Mouse (Mus musculus): Measurements from ENCODE around the gene Dao.

The Dao gene

GRCm38 (mm10) chr5:114003542-114003941, at the start of gene Dao:
Dao (plus strand) TSS chr5:114003703.
- DNase-seq, result peak; percentile 94

GRCm38 (mm10) chr5:113954421-113954820, 49.1 kb upstream of the Dao start:
- peak; percentile 64 for DNase-seq

DNA sequence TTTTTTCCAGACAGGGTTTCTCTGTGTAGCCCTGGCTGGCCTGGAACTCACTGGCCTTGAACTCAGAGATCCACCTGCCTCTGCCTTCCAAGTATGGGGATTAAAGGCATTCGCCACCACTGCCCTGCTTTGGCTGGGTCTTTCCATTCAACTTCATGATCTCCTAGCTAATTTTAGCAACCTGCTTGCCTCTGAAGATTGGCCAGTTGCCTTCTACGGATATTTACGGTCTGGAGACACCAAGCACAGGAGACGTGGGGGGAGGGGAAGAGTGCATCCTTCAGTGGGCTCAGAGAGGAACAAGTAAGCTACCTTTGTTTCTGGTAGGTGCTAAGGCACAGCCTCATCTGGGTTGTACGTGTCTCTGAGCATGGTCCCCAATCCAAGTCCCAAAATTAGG, 48.2 kb upstream of the Dao start:
- DNase-seq, result no peak

DNA sequence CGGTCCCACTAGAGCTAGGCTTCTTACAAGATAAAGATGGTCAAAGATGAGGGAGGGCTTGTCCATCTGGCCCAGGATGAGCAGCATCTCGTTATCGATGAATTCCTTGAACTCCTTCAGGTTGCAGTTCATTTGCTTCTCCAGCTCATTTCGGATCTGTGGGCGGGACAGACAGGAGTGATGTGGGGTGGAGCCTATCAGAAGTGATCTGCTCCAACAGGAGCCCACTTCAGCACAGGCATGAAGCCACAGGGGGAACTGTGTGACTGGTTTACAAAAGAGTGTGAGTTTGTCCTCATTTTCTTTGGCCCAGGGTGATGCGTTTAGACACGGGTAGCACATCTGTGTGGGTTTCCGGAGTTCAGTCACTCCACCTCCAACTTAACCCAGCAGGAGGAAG, 47.8 kb upstream of the Dao start:
- DNase-seq, result no peak

DNA sequence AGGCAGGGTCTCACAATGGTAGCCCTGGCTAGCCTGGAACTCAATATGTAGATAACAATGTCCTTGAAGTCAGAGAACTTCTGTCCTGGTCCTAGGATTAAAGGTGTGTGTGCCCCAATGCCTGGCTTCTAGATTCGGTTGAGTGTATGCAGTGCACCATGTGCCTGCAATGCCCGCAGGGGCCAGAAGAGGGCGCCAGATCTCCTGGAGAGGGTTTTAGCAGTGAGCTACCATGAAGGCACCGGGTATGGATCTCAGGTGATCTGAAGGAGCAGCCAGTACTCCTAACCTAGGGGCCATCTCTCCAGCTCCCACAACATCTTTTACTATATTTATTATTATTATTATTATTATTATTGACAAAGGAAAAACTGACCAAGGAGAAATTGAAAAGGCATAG, 47.0 kb upstream of the Dao start:
- peak; percentile 73 for DNase-seq

DNA sequence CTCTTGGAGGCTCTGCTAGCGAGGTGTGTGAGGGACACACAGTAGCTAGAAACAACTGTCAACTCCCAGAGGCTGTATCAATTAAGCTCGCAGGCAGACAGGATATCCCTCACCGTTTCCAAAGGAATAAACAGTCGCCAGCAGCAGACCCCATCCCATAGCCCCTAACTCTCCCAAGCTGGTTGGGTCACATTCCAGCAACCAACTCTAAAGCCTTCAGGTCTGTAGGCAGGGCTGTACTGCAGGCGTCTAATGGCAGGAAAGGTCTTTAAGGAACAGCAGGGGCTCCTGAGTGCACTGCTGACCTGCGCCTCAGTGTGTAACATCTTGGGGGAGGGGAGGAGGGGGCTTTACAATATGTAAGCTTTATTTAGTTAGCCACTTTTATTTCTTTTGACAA, 44.5 kb upstream of the Dao start:
- no peak for DNase-seq

DNA sequence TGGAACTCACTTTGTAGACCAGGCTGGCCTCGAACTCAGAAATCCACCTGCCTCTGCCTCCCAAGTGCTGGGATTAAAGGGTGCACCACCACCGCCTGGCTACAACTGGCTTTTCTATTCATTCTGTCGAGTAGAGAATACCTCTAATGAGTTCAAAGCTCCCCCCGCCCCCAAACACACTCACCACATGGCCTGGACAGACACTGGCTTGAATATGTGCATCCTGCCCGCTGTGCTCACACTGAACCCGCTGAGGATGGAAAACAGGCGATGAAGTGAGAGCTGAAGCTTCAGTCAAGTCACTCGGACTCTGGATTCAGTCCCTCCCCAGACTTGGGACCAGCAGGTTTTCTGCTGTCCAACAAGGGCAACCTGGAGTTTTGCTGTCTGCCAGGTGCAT, 43.1 kb upstream of the Dao start:
- no peak for DNase-seq

DNA sequence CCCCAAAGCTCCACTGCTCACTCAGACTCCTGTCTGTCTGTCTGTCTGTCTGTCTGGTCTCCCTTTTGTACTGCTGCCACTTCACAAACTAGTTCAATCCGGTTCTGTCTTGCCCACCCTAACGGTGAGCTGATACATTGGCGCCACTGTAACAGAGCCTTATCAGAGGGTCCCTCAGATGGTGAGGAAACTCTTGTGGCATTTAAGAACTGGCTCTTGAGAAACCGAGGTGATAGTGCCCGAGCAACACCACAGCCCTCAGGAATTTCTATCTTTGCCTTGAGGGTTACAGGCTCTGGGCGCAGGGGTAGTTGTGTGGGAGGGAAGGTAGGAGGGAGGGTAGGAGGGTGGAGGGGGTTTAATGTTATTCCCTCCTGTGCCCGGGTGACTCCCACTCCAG, 41.7 kb upstream of the Dao start:
- DNase-seq, result no peak

DNA sequence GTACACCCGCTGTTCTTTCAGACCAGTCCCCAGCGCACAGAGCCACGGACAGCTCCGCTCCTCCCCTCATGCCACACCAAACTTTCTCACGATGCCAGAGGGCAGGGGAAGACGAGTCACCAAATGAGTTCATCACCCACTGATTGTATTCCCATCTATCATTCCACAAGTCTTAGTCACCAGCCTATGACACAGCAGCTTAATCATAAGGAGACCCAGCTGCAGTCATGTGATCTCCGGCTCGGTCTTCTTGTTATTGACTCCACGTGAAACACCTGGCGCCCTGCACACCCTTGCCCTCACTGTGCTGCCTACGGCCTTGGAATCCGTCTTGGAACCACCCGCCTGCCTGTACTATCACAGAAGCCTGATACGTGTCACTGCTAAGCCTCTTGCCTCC, 38.5 kb upstream of the Dao start:
- DNase-seq, result no peak

DNA sequence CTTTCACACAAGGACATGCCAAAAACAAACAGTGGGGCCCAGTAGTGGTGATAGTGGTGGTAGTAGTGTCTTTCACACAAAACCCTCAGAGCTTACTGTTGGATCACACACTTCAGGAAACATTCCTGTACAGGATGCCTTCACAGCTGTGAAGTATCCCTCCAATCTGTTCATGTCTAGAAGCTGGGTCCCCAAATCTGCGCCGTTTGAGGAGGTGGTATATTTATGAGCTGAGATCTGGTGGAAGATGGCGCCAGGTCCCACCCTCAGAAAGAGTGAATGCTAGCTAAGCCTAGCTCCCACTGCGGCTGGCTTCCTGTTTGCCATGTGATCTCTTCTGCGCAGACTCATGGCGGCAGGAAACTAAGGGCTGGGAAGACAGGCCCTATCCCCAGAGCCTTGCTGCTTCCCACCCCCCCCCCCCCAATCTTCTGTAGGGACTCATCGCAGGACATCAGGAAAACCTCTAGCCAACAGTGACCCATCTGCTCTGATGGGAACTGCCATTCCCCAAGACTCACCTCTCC, 37.8 kb upstream of the Dao start:
- no peak for DNase-seq

DNA sequence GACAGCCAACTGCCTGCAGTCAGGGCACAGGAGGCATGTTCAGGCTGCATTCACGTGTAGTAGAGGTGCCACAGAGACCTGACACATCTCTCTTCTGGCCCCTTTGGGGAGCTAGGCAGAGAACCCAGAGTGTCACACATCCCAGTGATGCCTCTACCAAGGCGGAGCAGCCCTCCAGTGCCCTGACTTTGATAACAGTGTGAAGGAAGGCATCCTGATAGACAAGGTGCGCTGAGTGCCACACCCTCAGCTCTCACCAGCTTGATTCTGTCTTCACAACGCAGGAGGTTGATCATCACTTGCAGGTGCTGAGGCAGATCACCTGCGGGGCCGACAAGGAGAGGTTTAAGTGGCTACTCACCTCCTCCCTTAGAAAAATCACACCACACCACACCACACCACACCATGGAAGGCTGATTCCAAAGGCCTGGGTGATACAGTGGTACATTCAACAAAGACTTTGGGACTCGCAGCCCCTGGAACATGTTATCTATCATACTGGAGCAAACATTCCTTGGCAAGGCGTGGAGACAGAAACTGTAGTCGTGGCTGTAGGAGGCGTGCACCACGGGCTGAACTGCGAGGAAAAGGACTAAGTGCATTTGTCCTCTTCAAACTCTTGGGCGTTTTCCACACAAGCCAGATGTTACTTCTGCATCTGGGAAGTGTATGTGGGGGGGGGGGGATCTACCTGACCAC, 36.9 kb upstream of the Dao start:
- no peak for DNase-seq

GRCm38 (mm10) chr5:113968371-113968770, 35.1 kb upstream of the Dao start:
- peak; percentile 74 for DNase-seq

DNA sequence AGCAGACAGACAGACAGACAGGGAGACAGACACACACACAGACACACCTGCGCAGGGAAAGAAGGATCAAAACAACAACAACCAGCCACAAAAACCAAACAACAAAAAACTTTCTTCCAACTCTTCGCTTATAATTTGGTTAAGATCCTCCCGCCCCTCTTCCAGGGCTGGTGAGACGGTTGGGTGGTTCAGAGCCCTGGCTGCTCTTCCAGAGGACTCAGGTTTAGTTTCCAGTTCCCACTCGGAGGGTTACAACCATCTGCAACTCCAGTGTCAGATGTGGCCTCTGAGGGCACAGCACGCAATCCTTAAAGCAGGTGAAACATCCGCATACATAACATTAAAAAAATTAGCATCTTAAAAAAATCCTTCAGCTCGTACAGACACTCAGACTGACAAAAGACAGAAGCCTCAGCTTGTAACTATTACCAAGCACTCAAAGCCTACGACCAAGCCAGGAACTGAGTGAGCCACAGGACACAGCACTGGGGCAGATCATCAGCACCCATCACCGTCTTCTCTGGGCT, 32.0 kb upstream of the Dao start:
- peak; percentile 38 for DNase-seq

DNA sequence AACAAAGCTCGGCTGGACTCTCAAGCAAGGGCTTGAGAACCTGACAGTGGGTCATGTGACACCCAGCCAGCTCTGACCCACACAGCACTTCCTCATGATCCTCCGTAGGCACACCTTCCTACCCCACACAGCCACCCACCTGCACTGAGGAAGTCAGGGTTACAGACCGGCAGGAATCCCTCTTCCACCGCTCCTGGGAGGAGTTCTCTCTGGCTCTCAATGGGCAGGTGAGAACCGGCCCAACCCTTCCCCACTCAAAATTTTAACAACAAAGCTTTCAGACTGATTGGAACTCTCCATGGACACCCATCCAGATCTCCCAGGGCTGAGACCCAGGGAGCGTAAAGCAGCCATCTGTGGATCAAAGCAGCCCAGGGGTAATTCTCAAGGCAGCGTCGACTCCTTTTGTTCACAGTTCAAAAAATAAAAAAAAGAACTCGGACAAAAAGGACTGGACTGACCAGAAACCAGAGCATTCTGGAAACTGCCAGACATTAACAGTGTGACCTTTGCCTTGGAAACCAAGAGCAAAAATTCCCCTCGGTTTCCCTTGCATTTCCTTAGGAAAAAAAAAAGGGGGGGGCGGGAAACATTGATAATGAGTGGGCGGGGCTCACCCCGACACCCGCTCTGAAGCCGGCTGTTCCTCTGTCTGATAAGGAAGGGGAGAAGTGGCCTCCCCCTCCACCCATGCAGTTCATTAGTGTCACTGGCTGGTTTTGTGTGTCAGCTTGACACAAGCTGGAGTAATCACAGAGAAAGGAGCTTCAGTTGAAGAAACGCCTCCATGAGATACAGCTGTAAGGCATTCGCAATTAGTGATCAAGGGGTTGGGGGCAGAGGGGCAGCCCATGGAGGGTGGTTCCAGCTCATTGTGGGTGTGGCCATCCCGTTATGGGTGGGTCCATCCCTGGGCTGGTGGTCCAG, 30.7 kb upstream of the Dao start:
- DNase-seq, result peak; percentile 60

GRCm38 (mm10) chr5:113973790-113974189, 29.7 kb upstream of the Dao start:
- peak; percentile 34 for DNase-seq

DNA sequence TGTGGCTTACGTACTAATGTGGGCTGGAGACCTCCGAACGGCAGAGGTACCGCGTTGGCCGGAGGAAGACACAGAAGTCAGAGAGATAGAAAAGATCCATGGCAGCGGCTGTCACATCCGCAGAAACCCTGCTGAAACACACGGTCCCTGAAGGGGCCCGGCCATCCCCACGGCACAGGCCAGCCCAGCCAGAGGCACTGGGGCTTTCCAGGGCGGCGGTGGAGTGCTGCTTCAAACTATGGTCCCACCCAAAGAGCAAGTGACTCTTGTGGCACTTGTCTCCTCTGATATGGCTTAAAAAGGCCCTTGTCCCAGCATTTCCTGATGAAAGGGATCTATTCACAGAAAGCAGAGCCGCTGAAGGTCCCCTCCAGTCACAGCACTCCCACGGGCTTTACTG, 28.9 kb upstream of the Dao start:
- no peak for DNase-seq

DNA sequence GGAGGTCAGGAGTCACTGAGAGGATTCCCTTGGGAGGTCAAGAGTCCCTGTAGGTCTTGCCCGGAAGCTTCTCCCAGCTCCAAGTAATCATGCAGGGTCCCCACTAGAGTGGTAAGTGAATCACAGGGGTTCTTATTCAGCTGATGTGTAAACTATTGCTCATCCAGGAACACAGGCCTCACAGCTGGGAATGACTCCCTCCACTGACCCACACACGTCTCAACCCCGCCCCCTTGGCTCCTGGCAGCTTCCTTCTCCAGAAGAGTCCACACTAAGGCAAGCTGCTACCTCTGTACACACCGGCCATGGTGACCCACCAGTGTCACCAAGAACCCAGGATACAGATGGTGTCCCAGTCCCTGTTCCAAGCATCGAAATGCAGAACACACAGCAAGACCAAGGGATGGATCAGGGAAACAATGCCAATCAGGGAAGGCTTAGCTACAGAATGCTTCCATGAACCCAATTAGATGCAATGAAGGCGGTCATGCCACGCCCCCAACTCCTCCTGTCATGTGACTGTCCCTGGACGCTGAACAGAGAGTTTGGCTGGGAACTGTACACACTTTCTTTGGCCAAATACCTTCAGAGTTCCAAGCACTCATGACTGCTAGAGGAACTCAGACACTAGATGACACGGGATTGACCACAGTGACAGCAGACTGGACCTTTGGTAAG, 27.8 kb upstream of the Dao start:
- DNase-seq, result peak; percentile 78

DNA sequence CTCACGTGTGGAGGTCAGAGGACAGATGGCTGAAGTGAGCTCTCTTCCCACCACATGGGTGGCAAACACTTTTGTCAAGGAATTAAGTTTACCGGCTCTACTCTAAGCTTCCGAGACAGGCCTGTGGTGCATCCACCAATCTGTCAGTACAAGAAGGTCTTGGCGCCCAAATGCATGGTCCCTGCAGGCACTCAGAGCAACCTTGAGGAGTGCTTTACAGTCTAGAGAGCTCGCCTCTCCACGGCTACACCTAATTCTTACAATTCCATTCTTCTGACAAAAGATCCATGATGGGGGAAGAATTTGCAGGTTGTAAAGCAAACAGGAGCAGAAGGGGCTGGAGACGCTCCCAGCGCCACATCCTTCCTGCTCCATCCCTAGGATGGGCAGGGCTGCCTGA, 26.9 kb upstream of the Dao start:
- no peak for DNase-seq

GRCm38 (mm10) chr5:113977309-113977708, 26.2 kb upstream of the Dao start:
- DNase-seq, result no peak

DNA sequence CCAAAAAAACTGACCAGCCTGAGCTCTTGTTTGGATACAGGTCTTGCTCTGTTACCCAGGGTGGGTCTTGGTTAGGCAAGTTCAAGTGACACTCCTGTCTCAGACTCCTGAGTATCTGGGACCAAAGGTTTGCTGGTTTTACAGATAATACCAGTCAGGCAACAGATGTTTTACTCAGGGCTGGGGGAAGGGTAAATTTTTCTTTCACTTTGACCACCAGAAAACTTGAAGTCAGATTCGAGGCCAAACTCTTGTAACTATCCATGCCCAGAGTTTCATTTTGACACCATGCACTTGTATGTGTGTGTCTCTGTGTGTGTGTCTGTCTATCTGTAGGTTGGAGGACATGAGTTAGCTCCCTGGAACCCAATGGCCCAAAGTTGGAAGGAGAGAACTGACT, 23.0 kb upstream of the Dao start:
- DNase-seq, result no peak

DNA sequence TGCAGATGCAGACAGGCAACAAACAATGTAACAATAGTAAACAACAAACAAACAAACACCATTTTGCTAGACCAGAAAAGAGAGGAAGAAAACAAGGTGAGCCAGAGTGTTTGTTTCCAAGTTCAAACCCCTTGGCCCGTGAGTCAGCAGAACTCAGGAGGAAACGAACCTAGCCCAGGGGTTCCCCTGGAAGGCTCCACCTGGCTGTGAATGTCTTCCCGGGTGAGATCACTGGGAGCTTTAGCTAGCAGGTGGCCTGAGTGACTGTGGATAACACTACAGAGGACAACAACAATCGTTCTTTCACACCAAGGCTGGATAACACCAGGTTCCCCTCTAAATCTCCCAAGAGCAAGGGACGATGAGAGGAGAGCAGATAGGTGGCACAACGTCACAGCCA, 22.3 kb upstream of the Dao start:
- DNase-seq, result no peak

DNA sequence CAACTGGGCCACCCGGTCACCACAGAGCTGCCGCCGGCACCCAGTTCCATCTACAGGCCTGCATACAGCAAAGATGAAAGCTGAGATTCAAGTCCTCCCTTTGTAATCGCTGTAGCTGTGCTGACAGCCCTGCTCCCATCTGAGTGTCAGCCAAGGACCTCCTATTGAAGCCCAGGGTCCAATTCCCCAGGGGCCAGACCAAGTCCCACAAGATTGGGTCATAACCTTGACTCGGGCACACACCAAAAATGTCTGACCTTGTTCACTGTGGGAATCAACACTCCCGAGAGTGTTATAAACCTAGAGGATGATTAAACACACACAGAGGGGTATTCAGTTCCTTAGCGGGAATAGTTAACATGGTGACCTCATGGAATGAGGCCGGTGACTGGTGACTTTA, 21.7 kb upstream of the Dao start:
- no peak for DNase-seq

DNA sequence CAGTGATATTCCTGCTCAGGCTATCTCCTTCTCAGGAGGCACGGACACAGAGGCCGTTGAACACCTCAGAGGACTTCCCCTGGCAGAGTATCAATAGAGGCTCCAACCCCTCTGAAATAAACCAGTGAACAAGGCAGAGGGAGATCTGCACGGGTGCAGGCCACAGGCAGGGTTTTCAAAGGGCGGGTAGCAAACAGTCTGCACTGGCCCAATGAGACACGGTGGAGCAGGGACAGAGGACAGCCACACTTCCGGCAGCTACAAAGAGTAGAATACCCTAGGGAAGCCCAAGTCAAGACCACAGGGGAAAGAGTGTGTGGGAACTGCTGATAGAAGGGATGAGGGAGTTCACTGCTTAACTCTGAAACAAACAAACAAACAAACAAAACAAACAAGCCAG, 20.0 kb upstream of the Dao start:
- DNase-seq, result no peak
